Mouse (Mus musculus) embryo, embryonic 11 days (tissue): Measurements from ENCODE around the gene Exoc4.
A peak's percentile ranks its signal among the peaks of the same experiment; 100 is the strongest.

Experiments used
- DNase-seq: peaks from one replicate; pipeline ENCODE4 v3.0.0-alpha.2; 2015

Gene Exoc4

DNA sequence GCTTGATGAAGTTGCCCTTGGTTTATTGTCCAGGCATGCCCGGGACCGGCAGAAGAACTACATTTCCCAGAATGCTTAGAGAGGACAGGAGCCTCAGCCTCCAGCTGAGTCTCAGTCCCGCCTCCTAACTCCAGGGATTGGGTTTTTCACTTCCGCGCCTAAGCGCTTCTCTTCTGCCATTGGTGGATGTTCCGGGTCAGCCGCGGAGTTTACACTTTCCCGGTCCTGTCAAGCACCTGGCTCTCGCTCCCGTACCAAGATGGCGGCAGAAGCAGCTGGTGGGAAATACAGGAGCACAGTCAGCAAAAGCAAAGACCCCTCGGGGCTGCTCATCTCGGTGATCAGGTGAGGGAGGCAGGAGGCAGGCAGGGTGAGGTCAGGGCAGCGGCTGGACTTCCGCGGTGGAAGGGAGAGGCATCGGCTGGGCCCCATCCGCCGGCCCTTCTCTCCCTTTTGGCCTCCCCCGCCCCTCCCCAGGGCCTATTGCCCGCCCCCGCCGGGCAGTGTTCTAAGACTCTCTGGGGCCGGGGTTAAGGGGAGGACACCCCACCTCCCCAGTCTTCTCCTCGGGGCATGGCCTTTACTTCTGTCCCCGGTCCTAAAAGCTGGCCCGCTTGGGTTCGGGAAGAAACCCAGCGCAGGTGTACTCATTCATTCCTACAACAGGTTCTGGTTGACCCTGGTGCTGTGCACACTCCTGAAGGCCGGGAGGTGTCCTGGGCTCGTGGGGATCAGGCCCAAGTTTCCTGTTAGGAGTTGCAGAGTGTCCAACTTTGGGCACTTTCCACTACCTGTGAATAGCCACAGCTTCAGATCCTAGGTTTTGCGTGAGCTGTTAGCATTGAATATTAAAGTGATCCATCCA lies at the start of gene Exoc4:
Exoc4 (plus strand) TSS at position 192 of the 865 bp plus-strand sequence.
- peak; percentile 96 for DNase-seq

DNA sequence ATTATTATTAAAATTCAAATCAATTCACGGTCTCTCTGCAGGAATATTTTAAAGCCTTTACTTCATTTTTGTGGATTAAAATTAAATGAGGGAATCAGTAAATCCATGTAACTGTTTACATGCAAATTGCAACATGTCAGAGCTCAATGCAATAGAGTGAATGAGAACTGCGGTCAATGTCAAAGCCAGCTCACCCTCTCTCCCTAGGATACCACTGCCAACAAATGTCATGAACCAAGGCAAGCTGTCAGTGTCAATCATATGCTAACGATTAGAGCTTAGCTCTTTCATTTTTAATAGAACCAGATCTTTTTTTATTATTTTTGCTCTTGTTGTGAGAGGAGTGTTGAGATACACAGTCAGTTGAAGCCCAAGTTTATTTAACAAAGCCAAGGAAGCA lies 30.1 kb upstream of the Exoc4 start:
- DNase-seq: no peak

DNA sequence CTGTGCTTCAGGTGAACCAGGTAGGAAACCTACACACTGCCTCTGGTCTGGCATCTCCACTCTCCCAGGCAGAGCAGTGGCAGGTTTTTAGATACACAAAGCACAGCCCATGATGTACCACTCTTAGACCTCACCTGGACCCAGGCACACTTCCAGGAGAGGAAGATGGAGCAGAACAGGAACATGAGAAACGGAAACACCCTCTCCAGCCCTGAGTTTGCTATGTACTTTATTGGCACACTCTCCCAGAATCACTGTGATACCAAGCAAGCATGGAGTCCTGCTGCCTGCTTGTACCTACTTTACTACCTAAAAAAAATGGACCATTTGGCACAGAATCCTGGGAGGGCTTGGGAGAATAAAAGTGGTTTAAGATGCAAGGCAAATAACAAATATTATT lies 22.2 kb upstream of the Exoc4 start:
- DNase-seq: no peak

DNA sequence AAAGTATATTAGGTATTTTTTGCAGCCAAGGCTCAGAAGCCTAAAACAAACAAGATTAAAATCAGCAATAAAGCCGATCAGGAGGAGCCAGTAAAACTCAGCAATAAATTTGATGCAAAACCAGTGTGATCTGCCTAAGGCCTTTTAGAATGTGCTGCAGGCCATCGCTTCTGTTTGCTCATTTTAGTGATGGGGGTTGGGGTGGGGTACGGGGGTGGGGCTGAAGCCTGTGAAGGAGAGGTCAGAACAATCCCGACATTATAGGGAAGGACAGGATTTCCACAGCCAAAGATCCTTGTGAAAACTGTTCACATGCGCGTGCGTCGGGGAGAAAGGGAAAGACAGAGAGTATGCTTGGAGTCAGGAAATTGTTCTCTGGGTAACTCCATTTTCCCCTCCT lies 21.5 kb upstream of the Exoc4 start:
- peak; percentile 13 for DNase-seq

DNA sequence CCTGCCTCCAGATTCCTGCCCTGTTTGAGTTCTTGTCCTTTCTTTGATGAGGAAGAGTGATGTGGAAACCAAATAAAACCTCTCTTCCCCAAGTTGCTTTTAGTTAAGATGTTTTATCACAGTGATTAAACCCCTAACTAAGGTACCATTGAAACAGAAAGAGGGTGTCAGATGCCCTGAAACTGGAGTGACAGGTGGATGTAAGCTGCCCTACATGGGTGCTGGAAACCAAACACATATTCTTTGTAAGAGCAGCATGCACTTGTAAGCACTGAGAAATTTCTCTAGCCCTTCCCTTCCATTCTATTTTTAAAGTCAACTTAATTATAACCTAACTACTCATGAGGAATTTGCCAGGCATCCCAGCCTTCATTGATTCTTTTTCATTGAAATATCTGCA lies 7.6 kb upstream of the Exoc4 start:
- DNase-seq: no peak

DNA sequence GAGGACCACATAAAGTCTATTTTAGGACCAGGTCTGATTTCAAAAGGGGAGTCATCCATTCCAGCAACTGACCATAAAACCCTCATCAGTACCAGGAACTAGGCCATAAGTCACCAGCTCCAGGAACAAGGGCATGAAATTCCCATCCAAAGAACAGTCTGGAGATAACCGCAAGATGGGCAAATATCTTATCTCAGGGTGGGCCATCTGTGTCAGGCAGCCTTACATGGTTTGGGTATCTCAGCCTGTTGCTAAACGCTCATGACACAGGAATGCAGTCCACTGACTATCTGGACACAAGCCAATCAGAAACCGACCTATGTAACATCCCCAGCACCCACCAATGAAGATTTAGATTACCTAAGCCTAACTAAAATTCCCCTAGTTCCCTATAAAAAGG lies 4.3 kb upstream of the Exoc4 start:
- no peak for DNase-seq

DNA sequence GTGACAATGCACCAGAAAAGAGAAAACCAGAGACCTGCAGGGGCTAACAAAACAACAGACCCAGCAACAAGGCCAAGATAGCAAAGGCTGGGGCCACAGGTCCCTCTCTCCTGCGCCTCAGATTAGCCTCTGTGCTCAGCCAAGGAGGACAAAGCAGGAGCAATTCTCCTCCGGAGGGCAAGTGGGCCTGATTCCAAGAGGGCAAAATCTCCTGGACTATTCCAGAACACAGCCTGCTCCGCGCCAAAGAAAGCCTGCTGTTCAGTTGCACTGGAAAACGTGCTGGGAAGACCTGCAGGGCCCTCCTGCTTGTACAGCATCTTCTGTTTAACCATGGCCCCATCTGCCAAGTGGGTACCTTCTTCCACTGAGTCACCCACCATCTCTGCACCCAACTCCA lies 1.7 kb upstream of the Exoc4 start:
- DNase-seq: no peak

DNA sequence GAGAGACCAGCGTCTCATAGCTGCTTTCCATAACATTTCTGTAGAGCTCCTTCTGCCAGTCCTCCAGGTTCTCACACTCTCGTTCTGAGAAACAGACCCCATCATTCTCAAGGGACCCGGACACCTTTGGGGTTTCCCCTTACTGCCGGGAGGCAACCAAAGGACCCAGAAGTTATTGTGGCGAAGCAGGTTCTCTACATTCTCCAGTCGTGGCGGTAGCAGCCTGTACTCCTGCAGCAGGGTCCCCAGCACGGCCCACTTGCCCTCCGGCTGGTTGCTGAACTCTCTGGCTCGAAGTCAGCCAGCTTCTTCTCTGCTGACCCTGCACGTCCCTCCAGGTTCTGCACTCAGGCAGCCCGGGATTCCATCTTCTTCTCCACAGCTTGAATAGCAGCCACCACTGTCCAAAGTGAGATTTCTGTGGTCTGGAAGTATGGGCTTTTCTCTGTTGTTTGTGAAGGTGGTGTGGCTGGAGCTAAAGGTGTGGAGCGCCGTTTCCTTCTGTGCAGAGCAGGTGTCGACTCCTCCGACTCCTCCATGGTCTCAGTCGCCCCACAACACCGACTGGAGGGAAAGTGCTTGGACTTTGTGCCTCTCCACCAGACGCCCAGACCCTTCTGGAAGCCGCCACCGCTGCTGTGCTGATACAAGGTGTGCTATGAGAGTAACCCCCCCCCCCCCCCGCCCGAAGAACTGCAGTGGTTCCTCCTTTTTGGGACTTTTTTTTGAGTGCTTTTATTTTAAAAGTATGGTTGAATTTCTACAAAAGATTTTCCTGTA lies 1.1 kb upstream of the Exoc4 start:
- DNase-seq: no peak

DNA sequence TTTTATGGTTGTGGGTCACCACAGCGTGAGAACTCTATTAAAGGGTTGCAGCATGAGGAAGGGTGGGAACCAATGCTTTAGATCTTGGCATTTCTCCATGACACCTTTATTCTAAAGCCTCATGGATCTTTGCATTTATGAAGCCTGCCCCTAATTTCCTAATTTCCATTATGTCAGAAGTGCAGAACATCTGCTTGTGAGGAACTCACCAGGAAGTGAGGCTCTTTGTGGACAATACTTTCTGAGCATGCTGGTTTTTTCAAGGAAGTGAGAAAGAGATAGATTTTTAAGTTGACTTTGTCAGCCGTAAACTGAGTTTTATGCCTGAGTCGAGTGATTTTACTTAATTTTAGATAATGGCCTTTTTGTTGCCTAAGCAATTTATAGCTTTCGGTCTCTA lies 7.8 kb downstream of the Exoc4 start:
- DNase-seq: no peak

DNA sequence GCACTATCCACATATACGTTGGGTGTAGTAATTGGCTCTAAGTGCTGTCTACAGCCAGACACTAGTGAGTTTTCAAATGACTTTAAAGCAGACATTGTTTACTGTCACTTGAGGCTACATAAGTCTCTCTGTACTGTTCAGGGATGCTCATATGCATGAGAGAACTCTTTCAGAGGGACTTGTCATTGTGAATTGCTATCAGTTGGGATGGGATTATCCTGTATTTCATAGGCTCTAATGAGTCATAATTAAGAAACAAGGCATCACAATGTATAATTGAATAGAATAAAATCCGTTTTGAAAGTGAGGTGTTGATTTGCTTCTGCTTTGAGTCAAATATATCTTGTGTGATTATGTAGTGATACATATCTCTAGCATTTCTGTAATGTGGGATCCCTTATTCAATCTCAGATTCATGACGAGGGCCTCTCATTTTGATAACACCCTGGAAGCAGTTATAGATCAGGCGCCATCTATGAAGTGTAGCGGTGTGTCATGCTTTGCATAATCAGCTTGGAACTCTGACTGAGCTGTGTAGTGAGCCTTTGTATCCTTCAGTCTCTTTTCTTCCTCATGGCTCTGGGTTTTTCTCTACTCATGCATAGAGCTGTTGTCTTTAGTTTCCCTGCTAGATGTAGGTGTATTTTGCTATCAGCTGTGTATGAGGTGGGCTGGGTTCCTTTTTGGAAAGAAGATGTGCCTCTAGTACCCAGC lies 8.3 kb downstream of the Exoc4 start:
- no peak for DNase-seq

DNA sequence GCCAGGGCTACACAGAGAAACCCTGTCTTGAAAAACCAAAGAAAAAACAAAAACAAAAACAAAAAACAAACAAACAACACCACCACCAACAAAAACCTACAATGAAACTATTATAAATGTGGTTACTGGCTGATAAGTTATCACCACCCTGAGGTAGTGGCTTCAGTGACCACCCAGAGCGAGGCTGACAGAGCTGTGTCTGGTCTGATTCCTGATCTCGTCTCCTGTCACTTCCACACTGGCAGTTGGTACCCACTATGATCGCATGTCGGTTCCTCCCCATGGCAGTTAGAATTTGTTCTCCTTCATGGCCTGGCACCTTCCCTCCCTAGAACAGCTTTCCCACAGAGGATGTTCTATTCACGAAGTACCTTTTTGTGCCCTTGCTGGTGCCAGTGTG lies 11.0 kb downstream of the Exoc4 start:
- DNase-seq: no peak

DNA sequence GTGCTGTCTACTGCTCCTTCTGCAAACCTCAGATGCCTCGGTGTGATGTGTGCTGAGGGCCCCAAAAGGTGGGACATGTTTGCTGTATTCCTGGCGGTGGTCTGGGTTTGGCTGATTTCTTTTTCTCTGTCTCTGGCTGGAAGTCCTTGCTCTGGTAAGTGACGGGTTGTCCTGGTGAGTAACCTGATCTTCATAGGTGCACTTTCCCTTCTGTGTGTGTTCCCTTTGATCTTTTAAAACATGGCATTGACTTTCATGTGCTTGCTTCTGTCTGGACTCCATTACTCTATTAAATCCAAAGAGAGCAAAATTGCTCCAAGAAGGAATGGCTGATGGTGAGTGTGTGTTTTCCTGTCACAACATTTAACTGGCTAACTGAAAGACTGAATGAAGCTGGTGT lies 12.7 kb downstream of the Exoc4 start:
- DNase-seq: peak; percentile 4

DNA sequence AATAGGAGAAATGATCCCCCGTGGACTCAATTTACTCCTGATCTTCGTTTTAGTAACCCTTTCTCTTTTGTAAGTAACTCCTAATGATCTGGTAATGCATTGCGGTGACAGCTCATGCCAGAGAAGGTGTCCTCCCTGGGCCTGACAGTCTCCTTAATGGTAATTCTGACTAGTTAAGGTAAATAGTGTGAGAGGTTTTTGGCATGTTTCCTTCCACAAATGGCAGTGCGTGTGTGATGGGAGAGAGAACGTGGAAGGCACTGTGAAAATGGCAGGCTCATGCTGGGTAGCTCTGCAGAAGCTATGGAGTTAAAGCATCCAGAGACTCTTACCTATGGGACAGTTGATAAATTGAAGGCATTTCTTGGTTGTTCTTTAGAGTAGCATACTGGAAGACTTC lies 15.1 kb downstream of the Exoc4 start:
- DNase-seq: no peak

DNA sequence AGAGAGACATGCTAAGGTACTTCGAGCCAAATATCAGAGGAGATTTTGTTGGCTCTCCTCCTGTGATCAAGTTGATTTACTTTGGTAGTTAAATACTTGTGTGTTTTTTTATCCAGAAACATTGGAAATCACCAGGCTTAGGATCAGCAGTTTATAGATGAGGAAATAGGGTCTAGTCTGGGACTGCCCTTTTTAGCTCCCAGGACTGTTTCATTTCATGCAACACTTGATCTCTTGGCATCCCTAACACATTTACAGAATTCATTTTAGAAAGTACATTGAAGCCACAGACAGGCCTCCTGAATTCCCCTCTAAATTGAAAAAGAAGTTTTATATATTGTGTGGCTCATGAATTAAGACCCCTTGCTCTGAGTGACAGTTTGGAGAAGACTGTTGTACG lies 15.5 kb downstream of the Exoc4 start:
- DNase-seq: no peak

DNA sequence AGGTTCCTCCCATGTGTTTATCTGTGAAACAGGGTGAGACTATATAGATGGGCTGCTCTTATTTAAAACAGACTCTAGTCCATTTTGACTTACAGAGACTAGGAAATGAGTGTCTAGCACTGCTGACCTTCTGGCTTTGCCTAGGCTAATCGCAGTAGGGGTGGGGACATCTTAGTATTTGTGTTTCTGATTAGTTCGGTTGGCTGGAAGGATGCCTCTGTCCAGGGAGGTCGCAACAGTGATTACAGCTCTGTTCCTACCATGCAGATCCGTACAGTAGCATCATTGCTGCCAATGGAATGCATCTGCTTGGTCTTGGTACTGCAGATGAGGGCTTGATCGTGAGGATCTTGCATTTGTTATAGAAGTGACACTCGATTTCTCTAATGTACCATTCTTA lies 18.7 kb downstream of the Exoc4 start:
- no peak for DNase-seq

DNA sequence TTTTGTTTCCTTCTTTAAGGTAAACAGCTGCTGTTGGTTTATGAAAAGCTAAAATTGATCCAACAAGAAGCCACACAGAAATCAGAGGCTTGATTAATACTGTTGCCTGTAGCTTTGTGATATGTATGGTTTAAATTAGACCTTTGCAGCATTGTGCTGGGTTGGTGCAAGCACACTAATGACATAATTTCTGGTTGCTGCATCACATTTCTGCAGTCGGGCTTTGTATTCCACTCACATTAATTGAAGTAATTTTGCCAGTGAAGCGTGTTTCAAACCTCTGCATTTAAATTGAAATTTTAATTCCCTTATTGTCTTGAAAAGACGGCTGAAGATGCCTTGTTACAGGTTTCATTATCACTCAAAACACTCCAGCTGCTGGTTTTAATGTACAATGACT lies 34.6 kb downstream of the Exoc4 start:
- no peak for DNase-seq

DNA sequence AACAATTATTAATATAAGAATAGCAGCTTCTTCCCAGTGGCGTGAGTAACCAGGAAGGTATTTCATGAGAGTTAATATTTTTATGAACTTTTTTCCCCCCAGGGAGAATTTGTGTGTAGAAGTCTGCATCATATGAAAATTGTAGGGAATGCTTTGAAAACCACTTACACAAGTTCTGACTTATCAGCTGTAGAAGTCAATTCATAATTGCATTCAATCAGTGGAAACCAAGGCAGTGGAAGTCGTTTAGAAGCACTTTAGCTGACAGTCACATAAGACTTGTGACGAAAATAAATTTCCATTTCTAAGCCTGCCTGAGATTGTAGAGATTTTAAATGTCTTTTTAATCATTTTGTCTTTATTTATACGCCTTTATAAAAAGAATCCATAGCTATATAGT lies 35.1 kb downstream of the Exoc4 start:
- no peak for DNase-seq

DNA sequence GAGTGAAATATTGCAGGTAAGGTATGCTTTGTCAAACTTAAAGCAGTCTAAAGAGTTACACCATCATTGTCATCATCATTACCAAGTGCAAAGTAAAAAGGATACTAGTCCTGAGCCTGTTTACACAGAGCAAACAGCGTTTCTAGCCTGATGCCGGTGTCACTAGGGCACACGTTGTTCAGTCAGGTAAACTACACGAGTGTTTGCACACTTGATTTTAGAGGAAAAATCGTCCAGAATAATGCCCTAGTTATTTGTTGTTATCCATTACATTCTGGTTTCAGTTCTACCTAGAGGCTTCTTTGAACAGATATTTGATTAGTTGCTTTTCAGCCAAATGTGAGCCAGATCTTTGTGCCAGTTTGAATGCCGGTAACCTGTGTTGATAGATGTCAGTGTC lies 37.5 kb downstream of the Exoc4 start:
- no peak for DNase-seq

DNA sequence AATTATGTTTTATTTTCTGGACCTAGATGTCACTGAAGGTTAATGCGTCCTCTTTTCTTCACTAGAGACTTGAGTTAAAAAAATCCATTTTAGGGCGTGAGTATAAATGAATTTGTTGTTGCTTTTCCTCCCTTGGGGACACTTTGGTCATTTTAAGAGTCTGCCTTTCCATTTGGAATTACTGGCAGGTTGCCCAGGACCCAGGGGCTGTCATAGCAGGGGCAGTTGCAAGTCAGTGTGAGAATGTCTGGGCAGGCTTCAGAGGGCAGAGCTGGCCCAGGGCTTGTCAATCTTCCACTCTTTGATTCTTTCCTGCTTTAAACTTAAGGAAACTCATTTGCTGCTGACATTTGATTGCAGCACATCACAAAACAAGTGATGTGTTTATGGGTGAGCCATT lies 45.7 kb downstream of the Exoc4 start:
- no peak for DNase-seq

DNA sequence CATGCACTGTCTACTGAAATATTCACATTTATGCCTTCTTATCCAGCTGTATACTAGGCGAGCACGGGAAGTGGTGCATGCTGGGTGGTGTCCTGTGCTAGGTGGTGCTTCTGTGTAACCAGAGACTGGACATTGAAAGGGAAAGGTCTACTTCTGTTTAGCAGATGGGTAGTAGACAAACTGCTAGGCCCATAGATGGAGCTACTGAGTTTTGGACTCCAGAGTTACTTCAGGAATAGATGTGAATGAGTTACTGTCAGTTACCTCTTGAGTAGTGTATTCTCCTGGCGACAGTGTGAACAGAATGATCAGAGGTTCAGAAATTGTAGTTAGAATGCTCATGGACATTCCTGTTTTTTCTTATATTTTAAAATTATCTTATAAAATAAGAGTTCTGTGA lies 48.7 kb downstream of the Exoc4 start:
- no peak for DNase-seq

DNA sequence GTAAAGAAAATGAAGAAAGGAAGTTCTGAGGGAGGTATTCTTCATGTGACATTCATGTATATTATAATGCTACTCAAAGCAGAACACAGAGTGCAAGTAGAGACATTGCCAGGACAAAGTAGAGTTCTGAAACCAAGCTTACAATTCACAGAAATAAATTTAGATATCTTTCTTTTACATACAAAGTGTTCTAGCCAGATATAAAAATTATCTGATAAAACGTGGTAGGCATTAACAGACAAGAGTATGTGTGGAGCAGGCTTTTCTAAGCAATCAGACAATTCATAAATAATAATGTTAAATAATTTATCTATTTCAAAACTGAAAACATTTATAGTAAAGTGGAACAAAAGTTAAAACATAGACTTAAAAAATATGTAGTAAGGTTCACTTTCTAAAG lies 49.9 kb downstream of the Exoc4 start:
- DNase-seq: no peak

DNA sequence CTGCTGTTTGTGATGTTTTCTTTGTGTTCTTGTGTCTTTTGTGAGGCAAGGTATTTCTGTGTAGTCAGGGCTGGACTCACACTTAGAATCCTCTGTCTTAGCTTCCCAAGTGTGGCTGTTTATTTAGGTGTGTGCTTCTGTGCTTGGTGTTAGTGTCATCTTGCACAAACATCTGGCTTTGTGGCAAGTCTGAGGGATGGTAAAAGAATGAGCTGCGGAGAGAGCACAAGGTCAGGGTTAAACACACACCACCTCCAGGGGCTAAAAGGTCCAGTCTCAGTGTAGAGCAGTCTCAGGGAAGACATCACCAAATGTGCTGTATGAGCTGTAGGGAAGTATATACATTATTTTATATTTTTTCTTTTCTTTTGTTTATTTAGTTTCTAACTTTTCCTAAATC lies 57.1 kb downstream of the Exoc4 start:
- peak; percentile 27 for DNase-seq

DNA sequence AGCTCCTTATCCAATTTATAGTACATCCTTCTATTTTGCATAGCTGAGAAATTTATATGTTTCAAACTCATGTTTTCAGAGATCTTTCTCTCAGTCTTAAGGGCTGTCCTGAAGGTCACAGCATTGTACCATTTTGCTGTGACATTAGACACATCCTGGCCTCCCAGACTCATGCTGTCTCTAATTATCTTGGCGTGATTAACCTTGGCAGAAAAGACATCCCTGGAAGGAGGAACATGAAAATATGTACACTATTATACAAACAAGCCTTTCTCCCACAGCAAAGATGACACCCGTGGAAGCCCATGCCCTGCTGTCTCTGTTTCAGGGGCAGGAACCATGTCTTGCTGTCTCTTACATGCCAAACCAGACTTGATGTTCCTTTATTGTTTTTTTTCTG lies 59.8 kb downstream of the Exoc4 start:
- DNase-seq: no peak

DNA sequence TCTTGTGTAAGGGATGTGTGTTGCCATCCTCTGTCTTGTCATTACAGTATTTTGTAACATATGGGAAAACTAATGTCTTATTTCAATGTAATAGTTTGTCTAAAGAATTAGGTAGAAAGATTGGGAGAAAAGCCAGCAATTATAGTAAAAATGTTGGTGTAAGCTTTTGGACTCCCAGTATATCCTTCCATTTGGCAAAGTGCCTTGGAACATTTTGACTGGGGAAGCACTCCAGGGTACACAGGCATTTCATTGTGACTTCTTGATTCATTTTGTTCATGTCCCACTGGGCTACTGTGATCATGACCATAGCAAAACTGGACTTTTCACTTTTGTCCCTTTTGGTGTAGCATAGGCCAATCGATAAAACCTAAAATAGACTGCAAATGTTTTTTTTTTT lies 61.6 kb downstream of the Exoc4 start:
- DNase-seq: no peak
